ENCODE assay signal across 22 mouse cellular contexts in the genomic region with DNA sequence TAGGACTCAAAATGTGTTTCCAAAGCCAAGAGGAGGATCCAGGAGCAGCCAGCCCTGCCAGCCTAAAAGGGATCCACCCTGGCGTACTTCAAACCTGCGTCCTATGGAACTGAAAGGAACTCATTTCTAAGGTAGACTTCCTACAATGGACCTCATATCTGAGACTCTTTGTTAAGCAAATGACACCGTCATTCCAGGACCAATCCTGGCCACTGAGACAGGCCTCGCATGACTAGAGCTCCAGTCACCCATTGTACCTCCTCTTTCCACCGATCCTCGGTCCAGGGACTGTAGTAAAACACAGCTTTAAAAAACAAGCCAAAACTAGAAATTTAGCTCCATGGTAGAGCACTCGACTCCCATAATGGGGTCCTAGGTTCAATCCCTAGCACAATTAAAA.
"Had no signal": no experiment of that assay in that cellular context is flagged by ENCODE, and none has a peak within 500 bp of the region (broad histone marks: within the 10 kb centered on the region; RNA-seq: fewer than 3 reads in every experiment).

No protein-coding gene starts in this region.

- ATAC-seq: hindbrain, postnatal 0 days; intestine, embryonic 16.5 days had no signal

- H3K4me2 ChIP-seq: heart, embryonic 11.5 days; heart, embryonic 13.5 days; heart, embryonic 15.5 days; hindbrain, embryonic 13.5 days; hindbrain, embryonic 15.5 days; kidney, embryonic 15.5 days; limb, embryonic 12.5 days; liver, embryonic 11.5 days had no signal

- H3K9ac ChIP-seq: heart, embryonic 13.5 days; heart, embryonic 15.5 days; hindbrain, embryonic 13.5 days; hindbrain, embryonic 15.5 days; kidney, embryonic 15.5 days; limb, embryonic 12.5 days had no signal

- H3K4me1 ChIP-seq: heart, embryonic 13.5 days; heart, embryonic 15.5 days; hindbrain, embryonic 15.5 days; kidney, embryonic 15.5 days; limb, embryonic 10.5 days; limb, embryonic 12.5 days had no signal

- H3K27ac ChIP-seq: heart, adult 2 months; heart, embryonic 13.5 days; heart, embryonic 15.5 days; hindbrain, embryonic 13.5 days; hindbrain, embryonic 15.5 days; hindbrain, postnatal 0 days; kidney, embryonic 15.5 days; kidney, postnatal 0 days; left cerebral cortex, adult 2 months; limb, embryonic 10.5 days; limb, embryonic 12.5 days had no signal

- H3K9me3 ChIP-seq: heart, embryonic 13.5 days; heart, embryonic 15.5 days; hindbrain, embryonic 13.5 days; hindbrain, embryonic 15.5 days; kidney, embryonic 15.5 days; limb, embryonic 10.5 days; limb, embryonic 12.5 days had no signal

- H3K27me3 ChIP-seq: heart, embryonic 13.5 days; heart, embryonic 15.5 days; hindbrain, embryonic 13.5 days; hindbrain, embryonic 15.5 days; kidney, embryonic 15.5 days; limb, embryonic 12.5 days had no signal

- H3K4me3 ChIP-seq: heart, adult 2 months; heart, embryonic 13.5 days; heart, embryonic 15.5 days; hindbrain, embryonic 13.5 days; hindbrain, embryonic 15.5 days; kidney, embryonic 15.5 days; left cerebral cortex, adult 2 months; limb, embryonic 10.5 days; limb, embryonic 12.5 days had no signal

- H3K36me3 ChIP-seq: heart, embryonic 13.5 days; heart, embryonic 15.5 days; hindbrain, embryonic 13.5 days; hindbrain, embryonic 15.5 days; kidney, embryonic 15.5 days; limb, embryonic 10.5 days; limb, embryonic 12.5 days had no signal

- DNase-seq: gastrocnemius, postnatal 14 days; gastrocnemius, postnatal 36 days; heart, postnatal 14 days; kidney, adult 11 months; kidney, adult 9 months; kidney, postnatal 14 days; kidney, postnatal 36 days; liver had no signal
